In genomic region chr16:70154587-70154986, GRCm38 (mm10) we compare ENCODE assay signal across 24 mouse cellular contexts.
DNase-seq lines count a peak whose midpoint lies in the region; ATAC-seq lines count a peak whose summit lies in the region.
"Had no signal": no experiment of that assay in that cellular context is flagged by ENCODE, and none has a peak within 500 bp of the region (broad histone marks: within the 10 kb centered on the region; RNA-seq: fewer than 3 reads in every experiment).

No protein-coding gene starts in this region.

- no peak overlapping the region for H3K9ac ChIP-seq in hindbrain, embryonic 15.5 days
- no peak overlapping the region for H3K9ac ChIP-seq in hindbrain, embryonic 13.5 days
- H3K9ac ChIP-seq: heart, embryonic 13.5 days; limb, embryonic 13.5 days; liver, embryonic 12.5 days had no signal

- 87% methylated on average over 7 of the region's 7 CpGs for WGBS in hindbrain, embryonic 15.5 days
- 89% methylated on average over 7 of the region's 7 CpGs for WGBS in hindbrain, embryonic 13.5 days

- no peak overlapping the region for H3K4me3 ChIP-seq in hindbrain, embryonic 15.5 days
- H3K4me3 ChIP-seq in hindbrain, embryonic 13.5 days: no peak overlapping the region
- H3K4me3 ChIP-seq: embryonic facial prominence, embryonic 10.5 days; heart, embryonic 13.5 days; limb, embryonic 13.5 days; liver, embryonic 12.5 days; midbrain, embryonic 10.5 days had no signal

- no peak overlapping the region for H3K4me2 ChIP-seq in hindbrain, embryonic 15.5 days
- H3K4me2 ChIP-seq in hindbrain, embryonic 13.5 days: no peak overlapping the region
- H3K4me2 ChIP-seq: heart, embryonic 13.5 days; limb, embryonic 13.5 days; liver, embryonic 12.5 days had no signal

- peak; percentile 68; the same call in 1 of the 2 replicates for ATAC-seq in hindbrain, embryonic 15.5 days (ENCODE audit: low FRiP score, low read depth)
- ATAC-seq in hindbrain, embryonic 13.5 days (ENCODE audit: low FRiP score): no peak
- ATAC-seq: CD4-positive, CD25-positive, alpha-beta regulatory T cell, adult 4 months; intestine, embryonic 16.5 days; liver, embryonic 12.5 days had no signal

- no peaks in the 10 kb centered on the region for H3K36me3 ChIP-seq in hindbrain, embryonic 15.5 days
- no peaks in the 10 kb centered on the region for H3K36me3 ChIP-seq in hindbrain, embryonic 13.5 days
- H3K36me3 ChIP-seq: embryonic facial prominence, embryonic 10.5 days; heart, embryonic 13.5 days; limb, embryonic 13.5 days; liver, embryonic 12.5 days; midbrain, embryonic 10.5 days had no signal

- H3K9me3 ChIP-seq in hindbrain, embryonic 15.5 days: no peaks in the 10 kb centered on the region
- H3K9me3 ChIP-seq in hindbrain, embryonic 13.5 days: no peaks in the 10 kb centered on the region
- H3K9me3 ChIP-seq: embryonic facial prominence, embryonic 10.5 days; heart, embryonic 13.5 days; limb, embryonic 13.5 days; liver, embryonic 12.5 days; midbrain, embryonic 10.5 days had no signal

- no peaks in the 10 kb centered on the region for H3K27me3 ChIP-seq in hindbrain, embryonic 15.5 days
- H3K27me3 ChIP-seq in hindbrain, embryonic 13.5 days: no peaks in the 10 kb centered on the region
- H3K27me3 ChIP-seq: heart, embryonic 13.5 days; limb, embryonic 13.5 days; liver, embryonic 12.5 days had no signal

- no peak overlapping the region for H3K27ac ChIP-seq in hindbrain, embryonic 15.5 days (replicated peaks)
- H3K27ac ChIP-seq in hindbrain, embryonic 13.5 days: no peak overlapping the region
- H3K27ac ChIP-seq: embryonic facial prominence, embryonic 10.5 days; heart, embryonic 13.5 days; limb, embryonic 13.5 days; liver, embryonic 12.5 days; midbrain, embryonic 10.5 days; stomach, postnatal 0 days had no signal

- DNase-seq in cerebellum, adult 9-10 months: peak; percentile 1
- DNase-seq in cerebellum, adult 8-10 months: no peak
- peak; percentile 10 for DNase-seq in brain, adult 2 months (ENCODE audit: low read depth, low spot score)
- peak; percentile 67 to 84 for DNase-seq in cerebellum, postnatal 14 days
- no peak for DNase-seq in layer of hippocampus, adult 9-11 months
- DNase-seq: adrenal gland, postnatal 14 days; gastrocnemius, postnatal 14 days; heart, adult 18-20 months; heart, postnatal 14 days; kidney, adult 9 months; kidney, postnatal 14 days; lung, adult 18-20 months; lung, postnatal 10 days; thymus, adult 2 months had no signal

- no peaks in the 10 kb centered on the region for H3K4me1 ChIP-seq in hindbrain, embryonic 15.5 days (replicated peaks)
- no peaks in the 10 kb centered on the region for H3K4me1 ChIP-seq in hindbrain, embryonic 13.5 days (replicated peaks)
- H3K4me1 ChIP-seq: embryonic facial prominence, embryonic 10.5 days; heart, embryonic 13.5 days; limb, embryonic 13.5 days; liver, embryonic 12.5 days; midbrain, embryonic 10.5 days had no signal

Comparison
In these comparisons a context has a peak if more than half of its experiments do, and no peak if none do; other contexts are left out.
1. DNase-seq: peak in cerebellum, adult 9-10 months (single experiment), brain, adult 2 months (single experiment) and cerebellum, postnatal 14 days (2 of 2); none in cerebellum, adult 8-10 months (single experiment) and layer of hippocampus, adult 9-11 months (single experiment).